Mouse (Mus musculus) kidney, adult 2 months (tissue): Measurements from ENCODE around the gene Cmtm3.

Experiments
- CTCF ChIP-seq: fragments of 200-500 bp; conservative IDR thresholded peaks from 2 replicates; pipeline ENCODE4 v1.5.1; 2011; ENCODE audit warnings: low read depth, mild to moderate bottlenecking, control low read depth, low read length, moderate library complexity, mixed read lengths; ENCODE audit not compliant: insufficient read depth, insufficient read length
- POLR2A ChIP-seq: fragments of 200-500 bp; IDR thresholded peaks from one replicate; pipeline ENCODE4 v1.6.1; 2011; ENCODE audit warnings: low read depth, low read length, control low read depth

- TF ChIP-seq POLR2A (no peak), CTCF (no peak)
These were observed 55.8 kb downstream of the Cmtm3 start for GRCm38 (mm10) chr8:104394801-104395702.
